Mouse (Mus musculus): ENCODE data around the gene Zfp689. TPM values are rescaled to one million over a fixed set of nuclear protein-coding genes. Genes with fewer than 3 reads are reported as not detected.
"Not testable (repeated sequence)": the region's sequence is repeated elsewhere in the genome, so short reads cannot be mapped to it uniquely, and the experiment has no call there.

Gene Zfp689
- polyA plus RNA-seq, 1 experiment from 2014 or later: 1.4 TPM

- H3K36me3 ChIP-seq (replicated peaks; ENCODE audit: insufficient read depth, low read length); H3K9me3 ChIP-seq (ENCODE audit: low read length); H3K4me1 ChIP-seq (ENCODE audit: insufficient read depth); H3K27me3 ChIP-seq (ENCODE audit: insufficient read depth, low read length): not testable (repeated sequence)
- peak; percentile 91 for ATAC-seq
- peak within 1 kb of the TSS; percentile 61 for H3K27ac ChIP-seq (ENCODE audit: low read depth)
- peak; percentile 83 for TF ChIP-seq CTCF (IDR thresholded peaks at IDR 0.05; ENCODE audit: low read depth)
- DNase-seq: peak; percentile 85
- WGBS (ENCODE audit: insufficient replicate concordance): 5% methylated on average over 40 of the region's 40 CpGs
- peak within 1 kb of the TSS; percentile 63 for H3K4me3 ChIP-seq (ENCODE audit: low read depth, low read length)
- H3K9ac ChIP-seq (replicated peaks): peak within 1 kb of the TSS; percentile 76
- peak within 1 kb of the TSS; percentile 89 for H3K4me2 ChIP-seq (ENCODE audit: low read depth, low read length)
Measured at GRCm38 (mm10) chr7:127406002-127406987, 42.7 kb downstream of the Zfp689 start, which contains the start of gene Zfp764. Zfp764 (minus strand) TSS chr7:127406822.

- WGBS (ENCODE audit: insufficient replicate concordance): 82% methylated on average over 6 of the region's 6 CpGs
- not testable (repeated sequence) for ATAC-seq; H3K4me3 ChIP-seq (ENCODE audit: low read depth, low read length); DNase-seq; H3K4me1 ChIP-seq (ENCODE audit: insufficient read depth); H3K4me2 ChIP-seq (ENCODE audit: low read depth, low read length); H3K9me3 ChIP-seq (ENCODE audit: low read length); H3K9ac ChIP-seq (replicated peaks); H3K27me3 ChIP-seq (ENCODE audit: insufficient read depth, low read length); H3K27ac ChIP-seq (ENCODE audit: low read depth); H3K36me3 ChIP-seq (replicated peaks; ENCODE audit: insufficient read depth, low read length)
Measured at GRCm38 (mm10) chr7:127404101-127404500, 44.9 kb downstream of the Zfp689 start.

GRCm38 (mm10) chr7:127402980-127403379 is 46.0 kb downstream of the Zfp689 start:
- no peaks in the 10 kb centered on the region for H3K36me3 ChIP-seq (replicated peaks; ENCODE audit: insufficient read depth, low read length)
- no peaks in the 10 kb centered on the region for H3K27me3 ChIP-seq (ENCODE audit: insufficient read depth, low read length)
- DNase-seq: no peak
- no peak overlapping the region for H3K9ac ChIP-seq (replicated peaks)
- TF ChIP-seq EP300 (IDR thresholded peaks at IDR 0.05; ENCODE audit: low read depth) (no peak), CTCF (IDR thresholded peaks at IDR 0.05; ENCODE audit: low read depth) (peak; percentile 41)
- WGBS (ENCODE audit: insufficient replicate concordance): 66% methylated on average over 2 of the region's 2 CpGs
- no peak overlapping the region for H3K27ac ChIP-seq (ENCODE audit: low read depth)
- H3K4me1 ChIP-seq (ENCODE audit: insufficient read depth): peaks cover 5% of the 10 kb centered on the region; the same call in 1 of the 2 replicates
- no peak overlapping the region for H3K4me2 ChIP-seq (ENCODE audit: low read depth, low read length)
- ATAC-seq: no peak
- H3K4me3 ChIP-seq (ENCODE audit: low read depth, low read length): no peak overlapping the region
- H3K9me3 ChIP-seq (ENCODE audit: low read length): no peaks in the 10 kb centered on the region

GRCm38 (mm10) chr7:127400355-127400754 is 48.6 kb downstream of the Zfp689 start:
- Histone ChIP-seq H3K4me3 (ENCODE audit: low read depth, low read length) (no peak overlapping the region), H3K4me1 (ENCODE audit: insufficient read depth) (no peaks in the 10 kb centered on the region), H3K4me2 (ENCODE audit: low read depth, low read length) (no peak overlapping the region), H3K27me3 (ENCODE audit: insufficient read depth, low read length) (no peaks in the 10 kb centered on the region), H3K9ac (replicated peaks) (no peak overlapping the region), H3K9me3 (ENCODE audit: low read length) (no peaks in the 10 kb centered on the region), H3K36me3 (replicated peaks; ENCODE audit: insufficient read depth, low read length) (no peaks in the 10 kb centered on the region), H3K27ac (ENCODE audit: low read depth) (no peak overlapping the region)
- TF ChIP-seq EP300 (IDR thresholded peaks at IDR 0.05; ENCODE audit: low read depth) (no peak), CTCF (IDR thresholded peaks at IDR 0.05; ENCODE audit: low read depth) (no peak)
- ATAC-seq: no peak
- no peak for DNase-seq
- 55% methylated on average over 3 of the region's 3 CpGs for WGBS (ENCODE audit: insufficient replicate concordance)

- peak; percentile 8; the same call in 1 of the 2 replicates for ATAC-seq
- Histone ChIP-seq H3K36me3 (replicated peaks; ENCODE audit: insufficient read depth, low read length) (no peaks in the 10 kb centered on the region), H3K4me1 (ENCODE audit: insufficient read depth) (peaks cover 15% of the 10 kb centered on the region), H3K27ac (ENCODE audit: low read depth) (peak overlapping the region; percentile 5; the same call in 1 of the 2 replicates), H3K9me3 (ENCODE audit: low read length) (no peaks in the 10 kb centered on the region), H3K4me3 (ENCODE audit: low read depth, low read length) (peak overlapping the region; percentile 59), H3K4me2 (ENCODE audit: low read depth, low read length) (peak overlapping the region; percentile 73), H3K9ac (replicated peaks) (peak overlapping the region; percentile 28; the same call in 1 of the 2 replicates), H3K27me3 (ENCODE audit: insufficient read depth, low read length) (no peaks in the 10 kb centered on the region)
- no peak for DNase-seq
- TF ChIP-seq EP300 (IDR thresholded peaks at IDR 0.05; ENCODE audit: low read depth) (no peak), CTCF (IDR thresholded peaks at IDR 0.05; ENCODE audit: low read depth) (no peak)
- 5% methylated on average over 7 of the region's 7 CpGs for WGBS (ENCODE audit: insufficient replicate concordance)
Measured at GRCm38 (mm10) chr7:127393944-127394333, 55.0 kb downstream of the Zfp689 start.

- peak within 1 kb of the TSS; percentile 63 for H3K9ac ChIP-seq (replicated peaks)
- TF ChIP-seq EP300 (IDR thresholded peaks at IDR 0.05; ENCODE audit: low read depth) (no peak), CTCF (IDR thresholded peaks at IDR 0.05; ENCODE audit: low read depth) (no peak)
- DNase-seq (peak; percentile 96), ATAC-seq (peak; percentile 96)
- H3K4me2 ChIP-seq (ENCODE audit: low read depth, low read length): peak within 1 kb of the TSS; percentile 73
- under 1% methylated on average over 45 of the region's 45 CpGs for WGBS (ENCODE audit: insufficient replicate concordance)
- no peaks in the 10 kb centered on the region for H3K27me3 ChIP-seq (ENCODE audit: insufficient read depth, low read length)
- no peaks in the 10 kb centered on the region for H3K9me3 ChIP-seq (ENCODE audit: low read length)
- no peaks in the 10 kb centered on the region for H3K36me3 ChIP-seq (replicated peaks; ENCODE audit: insufficient read depth, low read length)
- H3K4me3 ChIP-seq (ENCODE audit: low read depth, low read length): peak within 1 kb of the TSS; percentile 59
- peak within 1 kb of the TSS; percentile 74 for H3K27ac ChIP-seq (ENCODE audit: low read depth)
- H3K4me1 ChIP-seq (ENCODE audit: insufficient read depth): peaks cover 15% of the 10 kb centered on the region
Measured at GRCm38 (mm10) chr7:127393157-127393943, 55.6 kb downstream of the Zfp689 start, which contains the start of gene E430018J23Rik. E430018J23Rik (minus strand) TSS chr7:127393629.

Data from liver, postnatal 0 days (tissue).